Mouse (Mus musculus): ENCODE measurements around the gene Ccdc155. TPM values are rescaled to one million over a fixed set of nuclear protein-coding genes. Genes with fewer than 3 reads are reported as not detected.

Ccdc155 gene
- polyA plus RNA-seq, 1 experiment from 2014 or later, result 1.2 TPM

GRCm38 (mm10) chr7:45134544-45135026 is 70.1 kb downstream of the Ccdc155 start:
- H3K27ac ChIP-seq, result no peak overlapping the region
- no peak overlapping the region for H3K9ac ChIP-seq
- WGBS, result 5% methylated on average over 12 of the region's 12 CpGs
- peaks cover 11% of the 10 kb centered on the region for H3K4me1 ChIP-seq
- no peak for ATAC-seq (ENCODE audit: low FRiP score)
- no peak overlapping the region; the same call in 1 of the 2 replicates for H3K4me3 ChIP-seq (replicated peaks)
- H3K4me2 ChIP-seq, result no peak overlapping the region
- no peaks in the 10 kb centered on the region for H3K36me3 ChIP-seq (replicated peaks)
- no peaks in the 10 kb centered on the region for H3K9me3 ChIP-seq
- peaks cover 29% of the 10 kb centered on the region for H3K27me3 ChIP-seq

Small RNAs within 50 kb of the gene (microRNA-seq; reads per million reads assigned to microRNA genes)
- gene Mir7055, result not detected

Other genes with a start within 250 kb of the Ccdc155 start
- 35.1 and 38.1 TPM in 2 replicates for gene Cpt1c, start 230.0 kb downstream of the Ccdc155 start, polyA plus RNA-seq (2016; fragmentation: Nextera tagmentation; extraction: Ambion mirVana)
- gene Prmt1, start 218.3 kb downstream of the Ccdc155 start, polyA plus RNA-seq (2016; fragmentation: Nextera tagmentation; extraction: Ambion mirVana), result 585 and 631 TPM in 2 replicates
- 72.4 and 73.0 TPM in 2 replicates for gene Irf3, start 207.2 kb downstream of the Ccdc155 start, polyA plus RNA-seq (2016; fragmentation: Nextera tagmentation; extraction: Ambion mirVana)
- 57.8 and 66.4 TPM in 2 replicates for gene Bcl2l12, start 206.2 kb downstream of the Ccdc155 start, polyA plus RNA-seq (2016; fragmentation: Nextera tagmentation; extraction: Ambion mirVana)
- gene Scaf1, start 188.5 kb downstream of the Ccdc155 start, polyA plus RNA-seq (2016; fragmentation: Nextera tagmentation; extraction: Ambion mirVana), result 47.4 and 52.0 TPM in 2 replicates
- 11.4 and 13.8 TPM in 2 replicates for gene Rras, start 186.9 kb downstream of the Ccdc155 start, polyA plus RNA-seq (2016; fragmentation: Nextera tagmentation; extraction: Ambion mirVana)
- gene Prr12, start 152.0 kb downstream of the Ccdc155 start, polyA plus RNA-seq (2016; fragmentation: Nextera tagmentation; extraction: Ambion mirVana), result 13.1 and 13.6 TPM in 2 replicates
- 53.7 and 54.4 TPM in 2 replicates for gene Nosip, start 142.5 kb downstream of the Ccdc155 start, polyA plus RNA-seq (2016; fragmentation: Nextera tagmentation; extraction: Ambion mirVana)
- gene Prrg2, start 142.2 kb downstream of the Ccdc155 start, polyA plus RNA-seq (2016; fragmentation: Nextera tagmentation; extraction: Ambion mirVana), result 17.1 and 18.2 TPM in 2 replicates
- 80.5 and 101 TPM in 2 replicates for gene Rcn3, start 112.7 kb downstream of the Ccdc155 start, polyA plus RNA-seq (2016; fragmentation: Nextera tagmentation; extraction: Ambion mirVana)
- gene Fcgrt, start 101.0 kb downstream of the Ccdc155 start, polyA plus RNA-seq (2016; fragmentation: Nextera tagmentation; extraction: Ambion mirVana), result 8.3 and 9.6 TPM in 2 replicates
- gene Rps11, start 80.5 kb downstream of the Ccdc155 start, polyA plus RNA-seq (2016; fragmentation: Nextera tagmentation; extraction: Ambion mirVana), result 1,226 and 1,285 TPM in 2 replicates
- 1,106 and 1,135 TPM in 2 replicates for gene Rpl13a, start 76.1 kb downstream of the Ccdc155 start, polyA plus RNA-seq (2016; fragmentation: Nextera tagmentation; extraction: Ambion mirVana)
- gene Gm45713, start 68.7 kb downstream of the Ccdc155 start, polyA plus RNA-seq (2016; fragmentation: Nextera tagmentation; extraction: Ambion mirVana), result 0.27 TPM in 1 of 2 replicates, not detected in the other
- gene Flt3l, start 68.5 kb downstream of the Ccdc155 start, polyA plus RNA-seq (2016; fragmentation: Nextera tagmentation; extraction: Ambion mirVana), result 0.21 and 0.72 TPM in 2 replicates
- 95.0 and 97.5 TPM in 2 replicates for gene Pih1d1, start 50.6 kb downstream of the Ccdc155 start, polyA plus RNA-seq (2016; fragmentation: Nextera tagmentation; extraction: Ambion mirVana)
- gene Aldh16a1, start 50.3 kb downstream of the Ccdc155 start, polyA plus RNA-seq (2016; fragmentation: Nextera tagmentation; extraction: Ambion mirVana), result 41.9 and 42.9 TPM in 2 replicates
- gene Slc17a7, start 40.9 kb downstream of the Ccdc155 start, polyA plus RNA-seq (2016; fragmentation: Nextera tagmentation; extraction: Ambion mirVana), result 6.3 and 7.9 TPM in 2 replicates
- 0.52 and 1.4 TPM in 2 replicates for gene Gfy, start 25.3 kb downstream of the Ccdc155 start, polyA plus RNA-seq (2016; fragmentation: Nextera tagmentation; extraction: Ambion mirVana)
- gene Pth2, start 23.9 kb downstream of the Ccdc155 start, polyA plus RNA-seq (2016; fragmentation: Nextera tagmentation; extraction: Ambion mirVana), result 0.45 and 1.5 TPM in 2 replicates
- gene Dkkl1, start 7.3 kb upstream of the Ccdc155 start, polyA plus RNA-seq (2016; fragmentation: Nextera tagmentation; extraction: Ambion mirVana), result 0.72 and 0.78 TPM in 2 replicates
- 245 and 256 TPM in 2 replicates for gene Tead2, start 10.9 kb upstream of the Ccdc155 start, polyA plus RNA-seq (2016; fragmentation: Nextera tagmentation; extraction: Ambion mirVana)
- gene Cd37, start 34.2 kb upstream of the Ccdc155 start, polyA plus RNA-seq (2016; fragmentation: Nextera tagmentation; extraction: Ambion mirVana), result 1.2 and 1.3 TPM in 2 replicates
- gene Slc6a16, start 36.2 kb upstream of the Ccdc155 start, polyA plus RNA-seq (2016; fragmentation: Nextera tagmentation; extraction: Ambion mirVana), result 0.09 and 0.20 TPM in 2 replicates
- not detected in 2 replicates for gene Slc6a21, start 72.6 kb upstream of the Ccdc155 start, polyA plus RNA-seq (2016; fragmentation: Nextera tagmentation; extraction: Ambion mirVana)
- gene Trpm4, start 128.9 kb upstream of the Ccdc155 start, polyA plus RNA-seq (2016; fragmentation: Nextera tagmentation; extraction: Ambion mirVana), result 4.6 and 6.6 TPM in 2 replicates
- gene Hrc, start 130.4 kb upstream of the Ccdc155 start, polyA plus RNA-seq (2016; fragmentation: Nextera tagmentation; extraction: Ambion mirVana), result 0.13 and 0.20 TPM in 2 replicates
- gene Ppfia3, start 162.1 kb upstream of the Ccdc155 start, polyA plus RNA-seq (2016; fragmentation: Nextera tagmentation; extraction: Ambion mirVana), result 12.6 and 14.9 TPM in 2 replicates
- gene Lin7b, start 165.7 kb upstream of the Ccdc155 start, polyA plus RNA-seq (2016; fragmentation: Nextera tagmentation; extraction: Ambion mirVana), result 3.1 TPM in 2 replicates
- 313 and 314 TPM in 2 replicates for gene Snrnp70, start 190.8 kb upstream of the Ccdc155 start, polyA plus RNA-seq (2016; fragmentation: Nextera tagmentation; extraction: Ambion mirVana)
- gene Kcna7, start 200.8 kb upstream of the Ccdc155 start, polyA plus RNA-seq (2016; fragmentation: Nextera tagmentation; extraction: Ambion mirVana), result not detected in 2 replicates
- gene Ntf5, start 208.8 kb upstream of the Ccdc155 start, polyA plus RNA-seq (2016; fragmentation: Nextera tagmentation; extraction: Ambion mirVana), result 0.32 and 0.65 TPM in 2 replicates
- gene Lhb, start 215.9 kb upstream of the Ccdc155 start, polyA plus RNA-seq (2016; fragmentation: Nextera tagmentation; extraction: Ambion mirVana), result 0.50 TPM in 1 of 2 replicates, not detected in the other
- gene Gys1, start 230.0 kb upstream of the Ccdc155 start, polyA plus RNA-seq (2016; fragmentation: Nextera tagmentation; extraction: Ambion mirVana), result 28.7 and 30.7 TPM in 2 replicates
- 167 and 175 TPM in 2 replicates for gene Ruvbl2, start 233.2 kb upstream of the Ccdc155 start, polyA plus RNA-seq (2016; fragmentation: Nextera tagmentation; extraction: Ambion mirVana)